Mouse (Mus musculus) liver, embryonic 14.5 days (tissue): Measurements from ENCODE around the gene Pax5. TPM values are rescaled to one million over a fixed set of nuclear protein-coding genes. Genes with fewer than 3 reads are reported as not detected.
A peak's percentile ranks its signal among the peaks of the same experiment; 100 is the strongest.

Experiments used
- ATAC-seq: fragments of 200-750 bp; cut with Nextera tagmentation; 2 replicates; pipeline ENCODE4 v1.8.0; 2017; ENCODE audit warnings: moderate number of reproducible peaks, mild to moderate bottlenecking, moderate library complexity; ENCODE audit not compliant: insufficient read depth
- DNase-seq, 3 experiments: peaks; one replicate each; pipeline ENCODE4 v3.0.0-alpha.2; 2012 to 2013; ENCODE audit warnings: low read depth in 3 of 3, low spot score in 3 of 3
- H3K27ac ChIP-seq: fragments of 300-500 bp; sonication (generic); 2 replicates; pipeline ENCODE4 v1.5.1; 2014; ENCODE audit warnings: moderate library complexity, mild to moderate bottlenecking, control low read depth, inconsistent platforms
- H3K27me3 ChIP-seq: fragments of 300-500 bp; sonication (generic); 2 replicates; pipeline ENCODE4 v1.6.1; 2014; ENCODE audit warnings: mild to moderate bottlenecking, low read length, moderate library complexity; ENCODE audit not compliant: control insufficient read depth, insufficient read depth
- H3K36me3 ChIP-seq: fragments of 300-500 bp; sonication (generic); replicated peaks from 2 replicates; pipeline ENCODE4 v1.6.1; 2014; ENCODE audit warnings: low read depth; ENCODE audit not compliant: control insufficient read depth, insufficient read depth
- H3K4me1 ChIP-seq, 2 experiments: fragments of 200-500 bp in 1 of 2; fragments of 300-500 bp in 1 of 2; sonication (generic) in 1 of 2; replicated peaks; 2 replicates each; pipeline ENCODE4 v1.6.1; 2012 to 2014; ENCODE audit warnings: antibody characterized with exemption in 1 of 2, inconsistent platforms in 1 of 2, low read length in 1 of 2; ENCODE audit not compliant: control insufficient read depth in 2 of 2, insufficient read depth in 2 of 2
- H3K4me2 ChIP-seq: fragments of 300-500 bp; sonication (generic); 2 replicates; pipeline ENCODE4 v1.6.1; 2014; ENCODE audit warnings: low read depth, mild to moderate bottlenecking, control low read depth, moderate library complexity
- H3K4me3 ChIP-seq, 2 experiments: fragments of 200-500 bp in 1 of 2; fragments of 300-500 bp in 1 of 2; sonication (generic) in 1 of 2; 2 replicates each; pipeline ENCODE4 v1.5.1; 2012 to 2014; ENCODE audit warnings: low read depth in 2 of 2, low read length in 2 of 2, mild to moderate bottlenecking in 2 of 2, control low read depth in 1 of 2, inconsistent platforms in 1 of 2, moderate library complexity in 1 of 2; ENCODE audit not compliant: insufficient read depth in 1 of 2
- H3K9ac ChIP-seq: fragments of 300-500 bp; sonication (generic); replicated peaks from 2 replicates; pipeline ENCODE4 v1.6.1; 2014; ENCODE audit warnings: mild to moderate bottlenecking, control low read depth, moderate library complexity
- H3K9me3 ChIP-seq: fragments of 300-500 bp; sonication (generic); 2 replicates; pipeline ENCODE4 v1.6.1; 2016; ENCODE audit warnings: low read length, mixed read lengths; ENCODE audit not compliant: control insufficient read depth
- CTCF ChIP-seq: IDR thresholded peaks from 2 replicates; pipeline ENCODE4 v1.5.1; 2016; ENCODE audit warnings: antibody characterized with exemption, low read depth, control low read depth
- EP300 ChIP-seq: IDR thresholded peaks from 2 replicates; pipeline ENCODE4 v1.6.1; 2016; ENCODE audit warnings: antibody characterized with exemption, low read depth
- WGBS: fragments of 180-500 bp; shearing (Covaris S2); extraction: QIAGEN DNeasy Blood & Tissue Kit; methylation state at CpG from one replicate; pipeline ENCODE4 v1.1.7; 2014; ENCODE audit not compliant: insufficient replicate concordance; 5-methylcytosine and 5-hydroxymethylcytosine counted together
- polyA plus RNA-seq, 2 experiments: library from polyadenylated mRNA; depleted of rRNA in 1 of 2; stranded (reverse) in 1 of 2; unstranded in 1 of 2; fragments of >200 nt; fragmentation: Nextera tagmentation in 1 of 2; extraction: Ambion mirVana in 1 of 2; gene quantifications; 2 replicates each; pipeline versions ENCODE4 v1.2.1 to v1.2.3; 2012 to 2014

The Pax5 gene
- polyA plus RNA-seq, 2 experiments = 0.05 to 0.12 TPM

- no peaks in the 10 kb centered on the region for H3K9me3 ChIP-seq
- DNase-seq (no peak), ATAC-seq (no peak)
- H3K4me1 ChIP-seq = no peaks in the 10 kb centered on the region
- H3K36me3 ChIP-seq = no peaks in the 10 kb centered on the region
- H3K27ac ChIP-seq = no peak overlapping the region
- TF ChIP-seq CTCF = no peak
- TF ChIP-seq EP300 = no peak
- no peak overlapping the region for H3K9ac ChIP-seq
- no peaks in the 10 kb centered on the region for H3K27me3 ChIP-seq
- no peak overlapping the region for H3K4me2 ChIP-seq
- 25% methylated on average over 4 of the region's 4 CpGs for WGBS
- no peak overlapping the region for H3K4me3 ChIP-seq
Measured at GRCm38 (mm10) chr4:44582687-44583086, 127.6 kb downstream of the Pax5 start.

- no peak overlapping the region for H3K9ac ChIP-seq
- WGBS = 42% methylated on average over 5 of the region's 5 CpGs
- H3K9me3 ChIP-seq = no peaks in the 10 kb centered on the region
- ATAC-seq = no peak
- H3K36me3 ChIP-seq = no peaks in the 10 kb centered on the region
- no peaks in the 10 kb centered on the region for H3K4me1 ChIP-seq
- no peak overlapping the region for H3K27ac ChIP-seq
- no peaks in the 10 kb centered on the region for H3K27me3 ChIP-seq
- no peak overlapping the region for H3K4me3 ChIP-seq
- no peak for TF ChIP-seq CTCF
- TF ChIP-seq EP300 = no peak
- H3K4me2 ChIP-seq = no peak overlapping the region
- no peak for DNase-seq
Measured at GRCm38 (mm10) chr4:44578591-44578990, 131.7 kb downstream of the Pax5 start.

- Histone ChIP-seq H3K9me3 (no peaks in the 10 kb centered on the region), H3K27ac (no peak overlapping the region), H3K4me2 (no peak overlapping the region), H3K27me3 (no peaks in the 10 kb centered on the region), H3K4me1 (no peaks in the 10 kb centered on the region), H3K4me3 (no peak overlapping the region), H3K36me3 (no peaks in the 10 kb centered on the region), H3K9ac (no peak overlapping the region)
- ATAC-seq (no peak), DNase-seq (no peak)
- TF ChIP-seq CTCF (peak; percentile 68), EP300 (no peak)
- 29% methylated on average over 5 of the region's 5 CpGs for WGBS
Measured at GRCm38 (mm10) chr4:44577293-44577692, 133.0 kb downstream of the Pax5 start.

GRCm38 (mm10) chr4:44576786-44577185, 133.5 kb downstream of the Pax5 start:
- Histone ChIP-seq H3K27ac (no peak overlapping the region), H3K4me1 (no peaks in the 10 kb centered on the region), H3K36me3 (no peaks in the 10 kb centered on the region), H3K4me3 (no peak overlapping the region), H3K4me2 (no peak overlapping the region), H3K9ac (no peak overlapping the region), H3K9me3 (no peaks in the 10 kb centered on the region), H3K27me3 (no peaks in the 10 kb centered on the region)
- WGBS = 44% methylated on average over 5 of the region's 5 CpGs
- no peak for ATAC-seq
- DNase-seq = no peak
- no peak for TF ChIP-seq EP300
- TF ChIP-seq CTCF = no peak

- Histone ChIP-seq H3K9me3 (no peaks in the 10 kb centered on the region), H3K9ac (no peak overlapping the region), H3K4me2 (no peak overlapping the region), H3K27ac (no peak overlapping the region), H3K36me3 (no peaks in the 10 kb centered on the region), H3K4me1 (no peaks in the 10 kb centered on the region), H3K4me3 (no peak overlapping the region), H3K27me3 (no peaks in the 10 kb centered on the region)
- TF ChIP-seq EP300 = no peak
- TF ChIP-seq CTCF = no peak
- ATAC-seq (no peak), DNase-seq (no peak)
- WGBS = 48% methylated on average over 5 of the region's 5 CpGs
Measured at GRCm38 (mm10) chr4:44573017-44573416, 137.3 kb downstream of the Pax5 start.

- no peaks in the 10 kb centered on the region for H3K27me3 ChIP-seq
- no peak overlapping the region for H3K4me2 ChIP-seq
- ATAC-seq (no peak), DNase-seq (no peak)
- 20% methylated on average over 5 of the region's 5 CpGs for WGBS
- no peaks in the 10 kb centered on the region for H3K9me3 ChIP-seq
- H3K9ac ChIP-seq = no peak overlapping the region
- TF ChIP-seq CTCF (no peak), EP300 (no peak)
- no peak overlapping the region for H3K4me3 ChIP-seq
- no peaks in the 10 kb centered on the region for H3K36me3 ChIP-seq
- H3K4me1 ChIP-seq = no peaks in the 10 kb centered on the region
- H3K27ac ChIP-seq = no peak overlapping the region
Measured at GRCm38 (mm10) chr4:44572373-44572772, 137.9 kb downstream of the Pax5 start.
